Mouse (Mus musculus) liver, postnatal 0 days (tissue): ENCODE data around the gene Timp3.

Experiments used
- CTCF ChIP-seq: sonication (generic); IDR thresholded peaks from 2 replicates; pipeline ENCODE4 v1.5.1; 2016; ENCODE audit warnings: antibody characterized with exemption, low read depth
- EP300 ChIP-seq: IDR thresholded peaks from 2 replicates; pipeline ENCODE4 v1.6.1; 2016; ENCODE audit warnings: antibody characterized with exemption, low read depth, mild to moderate bottlenecking

GRCm38 (mm10) chr10:86384655-86385054, 84.5 kb downstream of the Timp3 start:
- TF ChIP-seq CTCF: no peak
- TF ChIP-seq EP300: no peak
